Mouse (Mus musculus) erythroblast, embryonic 14.5 days (primary cell): Measurements from ENCODE around the gene Htra2. TPM values are rescaled to one million over a fixed set of nuclear protein-coding genes. Genes with fewer than 3 reads are reported as not detected.

Experiments
- H3K27me3 ChIP-seq: 2 replicates; pipeline ENCODE4 v1.6.1; 2012; ENCODE audit warnings: inconsistent platforms; ENCODE audit not compliant: control insufficient read depth
- H3K36me3 ChIP-seq: 2 replicates; pipeline ENCODE4 v1.6.1; 2012; ENCODE audit warnings: mild to moderate bottlenecking, inconsistent platforms; ENCODE audit not compliant: control insufficient read depth
- H3K4me1 ChIP-seq: 2 replicates; pipeline ENCODE4 v1.6.1; 2012; ENCODE audit warnings: inconsistent platforms; ENCODE audit not compliant: control insufficient read depth
- H3K4me3 ChIP-seq: replicated peaks from 2 replicates; pipeline ENCODE3; 2012; ENCODE audit warnings: moderate library complexity, mild to moderate bottlenecking, inconsistent platforms
- H3K9me3 ChIP-seq: 2 replicates; pipeline ENCODE4 v1.6.1; 2012; ENCODE audit warnings: low read length, inconsistent platforms, mixed read lengths; ENCODE audit not compliant: control insufficient read depth
- GATA1 ChIP-seq: IDR thresholded peaks from 2 replicates; pipeline ENCODE4 v1.6.1; 2012; ENCODE audit warnings: low read length, inconsistent platforms, mixed read lengths
- TAL1 ChIP-seq: IDR thresholded peaks from 3 replicates; pipeline ENCODE4 v1.6.1; 2012; ENCODE audit warnings: low read length, inconsistent platforms, mixed read lengths
- polyA plus RNA-seq: library from polyadenylated mRNA; stranded (reverse); fragments of >175 nt; gene quantifications from 2 replicates; pipeline ENCODE4 v1.2.3, GENCODE M21; 2012

Htra2 gene
- polyA plus RNA-seq, 1 experiment, result 6.2 TPM

- no peak for TF ChIP-seq GATA1
- no peak for TF ChIP-seq TAL1
- Histone ChIP-seq H3K4me1 (peaks cover 73% of the 10 kb centered on the region), H3K36me3 (no peaks in the 10 kb centered on the region), H3K27me3 (peaks cover 5% of the 10 kb centered on the region), H3K4me3 (no peak overlapping the region), H3K9me3 (no peaks in the 10 kb centered on the region)
Measured at GRCm38 (mm10) chr6:83040601-83041000, 14.5 kb downstream of the Htra2 start.

- H3K36me3 ChIP-seq, result no peaks in the 10 kb centered on the region
- peak overlapping the region; percentile 37 for H3K4me3 ChIP-seq
- peaks cover 22% of the 10 kb centered on the region for H3K27me3 ChIP-seq
- peak; percentile 30; the same call in 1 of the 2 replicates for TF ChIP-seq GATA1
- 0 out of 3 replicates have a peak, but pooled peaks have one; percentile 35 for TF ChIP-seq TAL1
- peaks cover 82% of the 10 kb centered on the region for H3K4me1 ChIP-seq
- no peaks in the 10 kb centered on the region for H3K9me3 ChIP-seq
Measured at GRCm38 (mm10) chr6:83038496-83039012, 16.5 kb downstream of the Htra2 start.

- H3K4me1 ChIP-seq, result peaks cover 85% of the 10 kb centered on the region
- peaks cover 5% of the 10 kb centered on the region for H3K36me3 ChIP-seq
- no peaks in the 10 kb centered on the region for H3K9me3 ChIP-seq
- H3K27me3 ChIP-seq, result peaks cover 22% of the 10 kb centered on the region
- TF ChIP-seq TAL1 (no peak), GATA1 (no peak)
- no peak overlapping the region for H3K4me3 ChIP-seq
Measured at GRCm38 (mm10) chr6:83037188-83037587, 17.9 kb downstream of the Htra2 start.

- no peak for TF ChIP-seq TAL1
- Histone ChIP-seq H3K4me1 (peaks cover 88% of the 10 kb centered on the region), H3K9me3 (no peaks in the 10 kb centered on the region), H3K4me3 (peak overlapping the region; percentile 74), H3K27me3 (peaks cover 25% of the 10 kb centered on the region), H3K36me3 (peaks cover 32% of the 10 kb centered on the region)
Measured at GRCm38 (mm10) chr6:83034463-83035055, 20.5 kb downstream of the Htra2 start.

GRCm38 (mm10) chr6:83033249-83034185 is 21.6 kb downstream of the Htra2 start, which contains the start of the genes Dok1 and Loxl3:
TSS of gene Dok1 (minus strand) at chr6:83033471.
TSS of gene Loxl3 (plus strand) at chr6:83034173.
- peaks cover 25% of the 10 kb centered on the region for H3K27me3 ChIP-seq
- no peak for TF ChIP-seq TAL1
- TF ChIP-seq GATA1, result no peak
- H3K4me1 ChIP-seq, result peaks cover 85% of the 10 kb centered on the region
- peaks cover 41% of the 10 kb centered on the region for H3K36me3 ChIP-seq
- no peaks in the 10 kb centered on the region for H3K9me3 ChIP-seq
- H3K4me3 ChIP-seq, result peak within 1 kb of the TSS; percentile 74

- Histone ChIP-seq H3K36me3 (peaks cover 49% of the 10 kb centered on the region), H3K9me3 (no peaks in the 10 kb centered on the region), H3K4me3 (peak overlapping the region; percentile 74), H3K27me3 (peaks cover 25% of the 10 kb centered on the region), H3K4me1 (peaks cover 85% of the 10 kb centered on the region)
- TF ChIP-seq GATA1, result no peak
- TF ChIP-seq TAL1, result no peak
Measured at GRCm38 (mm10) chr6:83032769-83033191, 22.3 kb downstream of the Htra2 start.

- Histone ChIP-seq H3K9me3 (no peaks in the 10 kb centered on the region), H3K4me3 (peak overlapping the region; percentile 74), H3K36me3 (peaks cover 56% of the 10 kb centered on the region), H3K27me3 (peaks cover 25% of the 10 kb centered on the region), H3K4me1 (peaks cover 87% of the 10 kb centered on the region)
- no peak for TF ChIP-seq TAL1
- TF ChIP-seq GATA1, result no peak
Measured at GRCm38 (mm10) chr6:83031921-83032590, 23.0 kb downstream of the Htra2 start.

- H3K9me3 ChIP-seq, result no peaks in the 10 kb centered on the region
- H3K36me3 ChIP-seq, result peaks cover 65% of the 10 kb centered on the region
- H3K4me1 ChIP-seq, result peaks cover 87% of the 10 kb centered on the region
- peak overlapping the region; percentile 74 for H3K4me3 ChIP-seq
- H3K27me3 ChIP-seq, result peaks cover 25% of the 10 kb centered on the region
- no peak for TF ChIP-seq TAL1
- TF ChIP-seq GATA1, result no peak
Measured at GRCm38 (mm10) chr6:83031111-83031510, 24.0 kb downstream of the Htra2 start.
